Mouse (Mus musculus): ENCODE data around the gene Syt7.

The Syt7 gene

DNA sequence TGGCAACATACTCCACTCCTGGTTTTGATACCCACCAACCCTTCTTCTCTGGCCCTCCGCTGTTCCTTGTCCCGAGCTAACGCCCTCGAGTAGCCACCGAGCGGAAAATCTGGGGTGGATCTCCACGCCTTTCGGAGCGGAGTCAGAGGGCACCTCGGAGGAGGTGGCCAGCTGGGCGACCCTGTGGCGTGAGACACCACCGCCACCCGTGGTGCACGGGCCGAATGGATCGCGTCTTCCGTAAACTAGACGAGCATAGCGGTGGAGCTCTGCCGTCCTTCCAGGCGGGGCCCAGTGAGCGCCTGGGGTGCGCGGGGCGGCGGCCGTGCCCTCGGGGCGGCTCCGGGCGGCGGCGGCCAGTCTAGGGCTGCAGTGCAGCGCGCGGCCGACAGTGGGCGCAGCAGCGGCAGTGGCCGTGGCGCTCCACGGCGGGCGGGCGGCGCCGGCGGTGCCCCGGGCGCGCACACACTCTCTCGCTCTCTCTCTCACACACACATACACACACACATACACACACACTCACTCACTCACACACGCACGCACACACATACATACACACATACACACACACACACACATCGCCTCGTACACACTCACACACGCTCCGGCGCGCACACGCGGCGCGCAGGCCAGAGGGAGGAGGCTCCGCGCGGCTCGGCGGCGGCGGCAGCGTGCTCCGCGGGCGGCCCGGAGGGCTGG, at the start of gene Syt7:
Gene Syt7, plus strand, starts transcription at position 476 of the 699 bp plus-strand sequence.
- DNase-seq = peak; percentile 94 to 95

DNA sequence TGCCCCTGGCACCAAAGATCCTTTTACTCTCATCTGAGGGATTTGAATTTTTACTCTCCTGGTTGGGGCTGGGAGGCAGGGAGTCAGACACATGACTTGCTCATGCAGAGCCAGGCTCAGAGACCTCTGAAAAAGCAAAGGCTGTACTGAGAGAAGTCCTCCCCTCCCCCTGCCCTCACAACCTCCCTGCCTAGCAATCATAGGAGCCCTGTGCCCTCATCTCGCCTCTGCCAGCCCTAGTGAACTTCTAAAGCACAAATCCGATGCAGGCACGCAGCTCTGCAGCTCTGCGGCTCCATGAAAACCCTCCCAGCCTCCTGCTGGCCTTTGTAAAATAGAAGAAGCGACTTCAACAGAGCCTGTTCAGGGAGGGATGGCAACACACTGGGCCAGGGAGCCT, 49.6 kb upstream of the Syt7 start:
- no peak for DNase-seq

DNA sequence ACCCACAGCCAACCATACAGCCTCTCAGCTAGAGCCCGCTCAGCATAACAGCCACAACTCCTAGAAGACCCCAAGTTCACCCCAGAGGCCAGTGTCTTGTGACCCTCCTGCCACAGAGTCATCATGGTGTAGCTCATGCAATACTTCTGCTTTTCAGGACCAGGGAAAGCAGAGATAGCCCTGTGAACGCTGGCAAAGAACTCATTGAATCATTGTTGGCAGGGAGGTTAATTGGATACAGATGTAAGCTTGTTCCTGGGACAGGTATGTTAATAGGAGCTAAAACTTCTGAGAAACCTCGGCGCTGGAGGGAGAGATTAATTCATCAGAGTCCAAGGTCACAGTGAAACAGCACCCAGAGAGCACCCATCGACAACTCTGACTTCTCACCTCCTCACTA, 48.2 kb upstream of the Syt7 start:
- DNase-seq = no peak

DNA sequence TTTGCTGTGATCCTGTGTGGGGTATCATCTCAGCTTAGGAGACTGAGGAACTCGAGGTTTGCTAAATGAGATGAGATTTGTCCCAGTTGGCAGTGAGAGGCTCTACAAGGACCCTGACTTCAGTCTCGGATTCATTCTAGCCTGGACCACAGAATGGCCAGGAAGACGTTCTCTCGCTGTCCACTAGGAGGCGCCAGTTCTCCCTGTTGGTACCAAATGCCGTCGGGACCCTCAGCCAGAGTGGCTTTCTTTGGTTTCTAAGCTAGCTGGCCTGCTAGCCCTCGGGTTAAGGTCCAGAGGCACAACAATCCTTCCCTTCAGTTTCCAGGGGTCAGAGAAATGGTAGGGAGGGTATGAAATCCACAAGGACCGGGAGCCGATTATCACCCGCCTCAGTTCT, 47.7 kb upstream of the Syt7 start:
- peak; percentile 65 to 69 for DNase-seq

DNA sequence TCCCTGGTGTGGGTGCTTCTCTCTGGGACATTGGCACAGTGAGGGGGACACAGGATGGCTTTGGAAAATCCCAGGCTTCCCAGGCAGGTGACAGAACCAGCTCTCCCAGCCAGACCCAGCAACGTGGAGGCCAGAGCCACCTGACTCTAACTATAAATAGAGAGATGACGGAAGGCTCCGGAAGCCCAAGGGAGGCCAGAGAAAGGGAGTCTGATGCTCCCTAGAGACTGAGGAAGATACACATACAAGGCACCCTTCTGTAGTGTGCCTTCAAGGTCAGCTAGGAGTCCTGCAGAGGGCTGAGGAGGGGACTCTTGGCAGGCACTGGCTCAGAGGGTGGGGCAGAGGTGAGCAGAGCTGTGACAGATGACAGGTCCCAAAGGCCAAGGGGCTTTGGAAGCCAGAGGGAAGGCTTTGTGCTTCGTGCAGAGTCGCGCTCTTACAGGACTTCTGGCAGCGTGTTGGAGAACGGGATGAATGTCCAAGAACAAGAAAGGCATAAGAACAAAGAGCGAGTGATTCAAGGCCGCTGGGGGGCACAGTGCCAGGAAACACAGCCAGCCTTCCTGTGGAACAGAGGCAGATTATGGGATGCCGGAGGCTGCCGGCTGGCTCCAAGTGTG, 47.0 kb upstream of the Syt7 start:
- peak; percentile 68 to 70 for DNase-seq

- no peak for DNase-seq
Measured at GRCm38 (mm10) chr19:10343866-10344265, 45.0 kb upstream of the Syt7 start.

GRCm38 (mm10) chr19:10345696-10346095, 43.2 kb upstream of the Syt7 start:
- DNase-seq = no peak

DNA sequence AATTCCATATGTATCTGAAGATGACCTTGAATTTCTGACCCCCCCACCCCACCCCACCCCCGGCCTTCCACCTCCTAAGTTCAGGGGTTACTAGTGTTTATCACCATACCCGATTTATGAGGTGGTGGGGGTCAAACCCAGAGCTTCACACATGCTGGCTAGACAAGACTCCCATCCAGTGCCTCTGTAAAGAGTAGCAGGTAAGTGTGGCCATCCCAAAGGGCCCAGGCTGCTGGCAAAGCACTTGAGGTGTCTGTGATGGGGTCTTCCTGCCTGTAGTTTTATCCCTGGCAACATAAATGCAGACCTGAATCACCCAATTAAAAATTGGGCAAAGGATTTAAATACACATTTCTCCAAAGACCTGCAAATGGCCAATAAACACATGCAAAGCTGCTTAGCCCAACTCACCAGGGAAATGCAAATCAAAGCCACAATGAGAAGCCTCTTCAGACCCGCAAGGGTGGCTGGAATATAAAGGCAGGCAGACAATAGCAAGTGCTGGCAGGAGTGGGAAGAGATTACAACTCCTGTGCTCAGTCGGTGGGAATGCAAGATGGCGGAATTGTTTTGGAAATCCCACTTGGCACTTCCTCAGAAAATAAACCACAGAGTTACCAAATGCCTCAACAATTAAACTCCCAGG, 41.1 kb upstream of the Syt7 start:
- no peak for DNase-seq

DNA sequence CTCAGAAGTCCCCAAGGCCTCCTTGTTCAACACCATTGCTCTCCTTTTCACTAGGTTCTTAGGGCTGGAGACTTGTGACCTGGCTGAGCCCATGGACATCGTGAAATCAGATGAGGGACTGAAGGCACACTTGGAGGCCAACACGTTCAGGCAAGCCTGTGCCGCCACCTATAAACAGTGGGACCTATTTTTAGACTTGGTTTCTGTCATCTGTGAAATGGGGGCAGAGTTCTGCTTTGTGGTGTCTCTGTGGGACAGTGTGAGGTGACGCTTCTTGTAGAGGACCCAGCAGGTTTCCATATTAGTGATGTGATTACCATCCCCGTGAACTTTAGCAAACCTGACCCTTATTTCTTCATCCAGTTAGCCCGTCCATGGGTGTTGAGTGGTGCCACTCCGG, 36.7 kb upstream of the Syt7 start:
- no peak for DNase-seq

DNA sequence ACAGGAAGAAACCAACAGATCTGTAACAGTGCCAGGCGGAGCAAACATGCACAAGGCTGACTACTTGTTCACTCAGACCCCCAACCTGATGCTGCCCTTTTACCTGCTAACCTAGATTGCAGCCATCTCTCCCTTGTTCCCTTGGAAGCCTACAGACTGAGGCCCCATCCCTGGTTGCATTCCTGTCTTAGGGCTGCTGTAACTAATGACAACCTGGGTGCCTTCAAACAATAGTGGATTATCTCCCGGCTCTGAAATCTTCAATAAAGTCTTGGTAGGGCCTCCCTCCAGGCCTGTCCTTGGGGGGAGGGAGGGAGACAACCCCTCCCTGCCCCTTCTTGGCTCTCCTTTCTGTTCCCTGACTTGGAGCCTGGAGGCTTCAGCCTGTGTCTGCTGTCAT, 34.1 kb upstream of the Syt7 start:
- DNase-seq = no peak

DNA sequence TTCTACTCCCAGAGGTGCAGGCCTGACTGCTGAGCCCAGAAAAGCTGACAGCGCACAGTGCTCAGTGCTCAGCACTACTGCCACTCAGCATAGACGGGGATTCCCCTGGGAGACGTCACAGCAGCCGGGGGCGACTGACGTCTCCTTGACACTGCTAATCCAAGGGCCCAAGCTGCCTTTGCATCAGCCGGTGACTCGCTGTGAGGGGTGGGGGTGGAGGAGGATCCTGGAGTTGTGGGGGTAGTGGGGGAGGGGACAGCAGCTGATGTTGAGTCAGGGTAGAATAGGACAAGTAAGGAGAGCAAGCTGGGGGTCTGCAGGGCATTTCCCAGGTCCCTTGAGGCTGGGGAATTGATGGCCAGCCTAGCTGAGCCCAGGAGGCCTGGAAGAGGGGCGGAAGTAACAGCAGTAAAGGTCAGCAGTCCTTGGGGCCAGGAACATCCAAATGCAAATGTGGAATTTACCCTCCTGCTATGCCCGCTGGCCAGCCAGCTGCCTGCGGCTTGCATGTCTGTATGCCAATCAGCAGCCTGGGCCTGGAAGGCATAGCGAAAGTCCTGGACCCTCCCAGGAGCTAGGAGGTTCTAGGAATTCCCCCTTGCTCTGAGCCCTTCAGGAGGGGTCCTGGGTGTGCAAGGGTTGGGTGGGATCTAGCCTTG, 31.9 kb upstream of the Syt7 start:
- DNase-seq = no peak

DNA sequence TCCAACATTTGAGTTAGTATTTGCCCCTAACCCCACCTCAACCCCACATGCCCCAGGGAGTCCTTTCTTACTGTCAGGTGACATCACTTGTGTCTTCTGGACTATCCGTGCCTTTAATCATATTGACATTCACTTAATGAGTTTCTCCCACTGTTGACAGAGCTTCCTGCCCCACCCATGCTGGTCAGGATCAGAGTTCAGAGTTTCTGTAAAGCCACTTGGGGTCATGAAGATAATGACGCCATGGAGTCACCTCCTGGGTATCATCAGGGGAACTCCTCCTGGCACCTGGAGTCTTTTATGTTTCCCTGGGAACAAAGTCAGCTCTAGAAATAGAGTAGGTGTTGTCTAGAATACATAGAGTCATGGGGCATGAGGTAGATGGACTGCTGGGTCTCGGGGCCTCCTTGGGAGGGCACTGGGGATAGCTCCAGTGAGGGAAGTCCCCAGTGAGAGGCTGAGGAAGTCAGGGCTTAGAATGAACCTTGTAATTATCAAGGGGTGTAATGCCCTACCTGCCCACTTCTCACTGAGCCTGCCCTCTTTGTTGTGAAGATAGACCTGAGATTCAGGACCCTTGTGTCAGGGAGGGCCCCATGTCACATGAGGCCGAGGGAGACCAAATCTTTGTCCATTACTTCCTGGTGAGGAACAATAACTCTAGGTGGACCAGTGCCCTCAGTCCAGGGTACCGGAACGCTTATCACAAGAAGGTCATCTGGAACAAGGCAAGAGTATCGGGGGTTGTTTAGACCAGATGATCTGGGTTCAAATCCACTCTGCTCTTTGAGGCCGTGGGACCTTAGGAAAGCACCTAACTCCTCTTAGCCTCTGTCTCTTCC, 29.6 kb upstream of the Syt7 start:
- no peak for DNase-seq

DNA sequence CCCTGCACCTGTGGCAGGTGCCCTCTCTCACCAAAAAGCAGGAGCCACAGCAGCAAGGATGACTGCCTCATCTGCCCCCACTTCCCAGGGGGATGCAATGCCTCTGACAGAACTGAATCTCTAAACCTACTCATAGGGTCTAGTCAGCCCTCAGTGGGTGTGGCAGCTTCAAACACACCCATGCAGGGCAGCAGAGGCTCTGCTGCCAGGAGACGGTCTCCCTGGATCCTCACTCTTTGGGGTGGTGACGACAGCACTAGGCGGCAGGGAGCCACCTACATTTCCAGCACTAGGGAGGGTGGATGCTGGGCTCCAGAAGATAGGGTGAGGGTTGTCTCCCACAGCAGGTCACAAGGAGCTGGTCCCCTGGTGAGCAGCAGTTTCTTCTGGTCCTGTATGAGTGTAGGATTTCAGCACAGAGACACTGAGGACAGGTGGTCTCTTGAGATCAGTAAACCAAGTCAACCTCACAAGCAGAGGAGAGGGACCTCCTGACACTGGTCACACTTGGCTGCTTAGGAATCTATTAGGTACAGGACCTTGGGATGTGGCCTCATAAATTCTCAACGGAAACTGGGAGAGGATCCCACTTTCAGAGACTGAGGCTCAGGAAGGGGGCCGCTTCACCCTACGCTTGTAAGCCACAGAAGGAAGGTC, 26.3 kb upstream of the Syt7 start:
- DNase-seq = no peak

DNA sequence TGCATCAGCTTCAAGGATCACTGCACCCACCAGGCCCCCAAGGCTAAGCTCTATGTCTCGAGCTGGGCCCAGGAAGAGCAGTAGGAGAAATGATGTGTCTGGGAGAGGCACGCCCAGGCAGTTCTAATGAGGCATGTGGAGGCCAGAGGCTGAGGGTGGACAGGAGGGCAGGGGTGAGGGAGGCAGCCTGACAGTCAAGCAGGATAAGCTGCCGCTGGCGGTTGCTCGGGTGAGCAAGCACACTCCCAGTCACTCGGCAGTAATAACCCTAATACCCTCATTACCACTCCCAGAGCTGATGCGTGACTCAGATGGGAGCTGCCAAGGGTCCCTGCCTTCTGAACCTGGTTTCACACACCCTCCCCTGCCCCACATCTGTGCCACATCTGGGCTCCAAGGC, 25.0 kb upstream of the Syt7 start:
- DNase-seq = no peak

DNA sequence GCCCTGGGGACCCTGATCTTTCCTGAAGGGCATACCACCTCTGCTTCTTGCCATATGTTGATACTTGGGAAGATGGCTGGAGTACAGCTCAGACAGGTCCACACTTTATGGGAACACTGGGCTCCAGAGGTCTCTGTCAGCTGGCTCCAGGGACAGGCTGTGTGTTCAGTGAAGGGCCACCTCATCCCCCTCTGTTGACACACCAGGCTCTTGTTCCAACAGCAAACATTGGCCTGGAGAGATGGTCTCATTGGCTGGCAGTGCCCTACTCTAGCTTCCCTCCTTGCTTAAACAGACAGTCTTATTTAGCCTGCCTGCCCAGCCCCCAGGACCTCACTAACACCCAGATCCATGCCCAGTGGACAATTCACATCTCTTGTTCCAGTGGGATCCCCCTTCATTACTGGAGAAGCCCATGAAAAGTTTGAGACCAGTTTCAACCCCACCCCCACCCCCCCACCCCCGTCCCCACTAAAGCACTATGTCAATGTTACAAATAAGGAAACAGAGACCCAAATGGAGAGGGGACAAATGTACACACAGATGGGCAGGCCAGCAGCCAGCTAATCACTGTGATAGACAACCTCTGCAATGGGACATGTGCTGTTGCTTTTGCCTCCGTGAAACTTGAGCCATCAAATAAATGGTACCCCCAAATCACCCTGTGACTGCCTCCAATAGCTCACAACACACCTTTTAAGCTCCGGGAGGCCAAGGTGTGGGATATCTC, 22.6 kb upstream of the Syt7 start:
- no peak for DNase-seq

DNA sequence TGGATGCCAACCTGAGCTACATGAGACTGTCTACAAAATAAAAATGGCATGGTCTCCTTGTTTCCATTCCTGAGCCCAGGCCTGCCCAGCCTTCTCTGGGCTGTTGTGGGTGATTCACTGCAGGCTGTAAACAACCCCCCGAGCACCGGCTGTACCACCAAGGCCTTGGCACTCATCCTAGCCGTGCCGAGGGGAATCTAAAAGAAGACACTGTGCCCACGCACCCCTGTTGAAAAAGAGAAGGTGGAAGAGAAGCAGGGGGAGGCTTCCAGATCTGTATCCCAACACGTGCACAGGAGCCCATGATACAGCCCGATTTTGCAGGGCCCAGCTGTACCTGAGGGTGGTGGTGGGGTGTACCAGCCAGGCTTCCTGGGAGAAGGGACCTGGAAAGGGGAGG, 21.1 kb upstream of the Syt7 start:
- no peak for DNase-seq

GRCm38 (mm10) chr19:10369936-10370335, 19.0 kb upstream of the Syt7 start:
- no peak for DNase-seq

DNA sequence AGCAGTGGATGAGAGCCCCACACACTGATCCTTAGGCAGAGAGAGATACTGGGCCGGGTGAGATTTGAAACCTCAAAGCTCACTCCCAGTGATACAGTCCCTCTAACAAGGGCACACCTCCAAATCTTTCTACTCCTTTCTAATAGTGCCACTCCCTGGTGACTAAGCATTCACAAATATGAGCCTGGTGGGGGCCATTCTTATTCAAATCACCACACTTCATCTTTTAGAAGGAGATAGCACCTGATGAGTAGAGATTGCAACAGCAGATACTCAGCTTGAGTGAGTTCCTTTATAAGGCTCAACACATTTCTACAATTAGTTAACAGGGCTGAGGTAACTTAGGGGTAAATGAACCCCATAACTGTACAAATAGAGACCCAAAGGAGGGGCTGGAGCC, 15.7 kb upstream of the Syt7 start:
- DNase-seq = no peak

GRCm38 (mm10) chr19:10375260-10375659, 13.6 kb upstream of the Syt7 start:
- DNase-seq = no peak

DNA sequence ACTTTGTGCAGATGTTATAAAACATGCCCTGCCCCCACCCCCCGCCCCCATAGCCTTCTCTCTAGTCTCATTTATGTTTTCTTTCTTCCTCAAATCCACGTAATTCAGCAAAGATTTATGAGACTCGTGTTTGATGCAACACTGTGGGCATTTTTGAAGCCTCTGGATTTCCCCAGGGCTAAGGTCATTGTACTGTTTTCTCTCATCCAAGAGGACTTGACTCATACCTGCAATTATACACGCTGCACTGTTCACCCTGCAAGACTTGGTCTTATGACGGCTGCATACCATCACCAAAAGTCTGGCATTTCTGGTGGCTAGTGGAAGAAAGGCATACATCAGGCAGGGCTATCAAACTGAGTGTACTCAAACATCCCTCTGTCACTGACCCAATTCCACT, 8.9 kb upstream of the Syt7 start:
- no peak for DNase-seq

DNA sequence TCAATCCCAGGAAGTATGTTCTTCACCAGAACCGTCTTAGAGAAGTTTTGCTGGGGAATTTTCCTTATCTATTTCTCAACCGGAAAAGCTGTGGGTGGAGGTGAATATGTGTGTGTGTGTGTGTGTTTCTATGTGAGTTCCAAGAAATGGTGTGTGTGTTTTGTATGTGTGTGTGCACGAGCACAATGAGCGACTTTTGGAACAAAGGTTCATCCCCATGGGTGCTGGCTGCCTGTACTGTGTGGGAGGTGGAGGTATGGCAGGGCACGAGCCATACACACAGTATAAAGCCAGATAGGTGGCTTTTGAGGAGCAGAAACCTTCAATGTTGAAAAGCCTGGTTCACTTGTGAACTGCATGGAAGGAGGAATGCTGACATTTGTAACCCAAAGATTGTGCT, 1.2 kb upstream of the Syt7 start:
- no peak for DNase-seq

All from cerebellum, postnatal 36 days (tissue).